Mouse (Mus musculus) layer of hippocampus, adult 18-20 months (tissue): ENCODE data around the gene Lpar4. TPM values are rescaled to one million over a fixed set of nuclear protein-coding genes. Genes with fewer than 3 reads are reported as not detected.
A peak's percentile ranks its signal among the peaks of the same experiment; 100 is the strongest.

Source experiments
- DNase-seq, 2 experiments: peaks; one replicate each; pipeline ENCODE4 v3.0.0; 2022; ENCODE audit warnings: low spot score in 2 of 2
- long read RNA-seq: library from polyadenylated mRNA; stranded (forward); transcript quantifications from one replicate; pipeline ENCODE4 v2.0.0, GENCODE M21; 2021
- total RNA-seq, 2 experiments: library from RNA; stranded (reverse); gene quantifications; 2 replicates each; pipeline ENCODE4 v1.2.3; 2021

The Lpar4 gene
- 1 to 10 TPM; 1.8 to 2.0 TPM for total RNA-seq
- long read RNA-seq, full-length matches to known transcripts, result 4 of 4 reads
- long read RNA-seq, partial matches to known transcripts, result 0 of 4 reads
- long read RNA-seq, other reads (novel, unspliced or antisense), result 0 of 4 reads

DNA sequence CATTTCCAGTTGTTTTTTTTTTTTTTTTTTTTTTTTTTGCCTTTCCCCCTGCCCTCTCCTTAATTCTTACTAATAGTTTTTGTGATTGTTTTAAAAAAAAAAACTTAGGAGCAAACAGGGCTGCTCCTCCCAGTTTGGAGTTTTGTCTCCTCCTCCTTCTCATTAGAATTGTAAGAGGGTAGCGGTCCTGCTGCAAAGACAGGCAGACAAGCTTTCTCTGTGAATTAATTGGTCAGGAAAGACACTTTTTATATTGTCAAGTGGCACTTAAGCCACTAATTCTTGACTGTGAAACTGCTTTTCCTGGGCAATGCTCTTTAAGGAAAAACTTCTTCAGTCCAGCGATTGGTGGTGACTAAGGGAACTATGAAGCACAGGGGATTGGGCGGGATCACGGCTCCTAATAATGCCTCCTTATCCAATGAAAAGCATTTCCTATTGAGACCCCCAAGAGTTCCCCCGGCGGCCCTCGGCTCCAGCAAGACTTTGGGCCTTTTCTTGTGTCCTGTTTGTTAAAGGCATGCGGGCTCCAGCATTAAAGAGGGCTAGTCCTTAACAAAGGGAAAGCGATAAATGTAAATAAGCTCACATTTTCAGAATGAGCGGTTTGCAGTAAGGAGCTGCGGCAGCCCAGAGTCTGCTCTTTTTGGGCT is at the start of gene Lpar4:
TSS of gene Lpar4 (plus strand) at position 451 of the 653 bp plus-strand sequence.
- peak in 1 of 2 experiments; percentile 2 for DNase-seq

DNA sequence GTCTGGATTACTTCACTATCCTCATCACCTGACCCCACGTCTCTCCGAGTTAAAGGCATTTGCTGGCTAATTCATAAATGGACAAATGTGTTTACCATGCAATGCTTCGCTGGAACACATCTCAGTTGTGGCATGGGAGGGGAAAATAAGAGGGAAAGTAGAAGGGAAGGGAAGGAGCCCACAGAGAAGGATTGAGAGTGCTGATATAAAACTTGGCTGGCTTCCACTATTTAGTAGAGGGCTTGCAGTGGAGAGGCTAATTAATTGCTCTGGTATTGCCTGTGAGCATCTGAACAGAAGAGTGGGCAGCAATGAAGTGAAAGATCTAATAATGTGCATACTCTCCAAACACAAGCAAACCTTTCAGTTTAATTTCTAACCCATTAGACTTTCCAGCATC is 49.0 kb upstream of the Lpar4 start:
- no peak for DNase-seq

DNA sequence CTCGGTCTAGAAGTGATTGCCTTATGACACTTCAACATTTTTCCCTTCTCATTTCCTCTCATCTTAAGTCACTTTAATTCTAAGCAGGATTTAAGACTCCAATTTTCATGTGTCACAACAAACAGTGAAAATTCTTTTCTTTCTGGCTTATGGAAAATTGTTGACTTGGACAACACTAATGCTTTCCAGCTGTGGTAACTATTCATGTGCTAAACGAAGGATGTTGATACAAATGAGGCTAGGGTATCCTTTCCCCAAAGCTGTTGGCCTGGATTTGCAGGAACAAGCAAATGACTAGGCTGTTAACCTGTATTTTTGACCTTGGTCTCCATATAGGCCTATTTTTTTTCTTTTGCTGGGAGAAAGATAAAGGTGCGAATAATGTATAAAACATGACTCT is 48.5 kb upstream of the Lpar4 start:
- DNase-seq, result no peak

DNA sequence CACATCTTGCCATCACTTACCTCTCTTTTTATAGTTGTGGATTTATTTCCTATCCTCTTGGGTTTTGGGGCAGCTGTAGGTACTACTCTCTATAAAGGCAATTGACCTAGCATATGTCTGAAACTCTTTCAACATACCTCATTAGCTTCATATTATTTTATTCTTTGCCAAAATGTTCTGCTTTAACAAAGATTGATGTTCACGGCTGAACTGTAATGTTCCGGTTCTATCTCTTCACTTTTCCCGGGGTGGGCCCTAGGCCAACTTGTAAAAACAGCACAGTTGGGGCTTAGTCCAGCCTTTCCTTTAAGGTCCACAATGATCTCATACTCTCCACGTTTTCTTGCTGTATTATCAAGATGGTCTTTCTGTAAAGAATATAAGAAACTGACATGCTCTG is 48.1 kb upstream of the Lpar4 start:
- no peak for DNase-seq

DNA sequence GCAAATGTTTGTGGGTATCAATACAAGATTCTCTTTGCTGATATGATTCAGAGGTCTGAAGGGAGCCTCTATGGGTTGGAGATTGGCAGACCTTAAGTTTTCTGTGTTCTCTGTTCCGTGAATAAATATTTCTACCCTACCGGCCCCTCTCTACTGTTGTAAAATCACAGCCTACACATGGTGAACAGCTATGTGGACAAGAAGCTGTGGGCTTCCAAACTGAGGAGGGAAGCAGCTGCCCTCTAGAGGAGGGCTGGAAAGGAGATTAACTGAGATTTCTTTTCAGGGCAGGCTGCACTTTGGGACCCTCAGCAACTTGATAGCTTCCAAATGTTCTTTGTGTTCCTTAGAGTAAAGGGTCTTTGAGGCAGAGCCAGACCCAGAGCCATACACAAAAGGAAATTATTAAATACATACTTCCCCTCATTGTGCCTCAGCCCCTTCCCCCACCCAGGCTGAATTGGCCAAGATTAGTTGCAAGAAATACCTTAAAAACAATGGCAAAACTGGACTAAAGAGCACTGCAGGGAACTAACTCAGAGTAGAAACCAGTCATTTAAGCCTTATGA is 22.6 kb upstream of the Lpar4 start:
- DNase-seq, result no peak

DNA sequence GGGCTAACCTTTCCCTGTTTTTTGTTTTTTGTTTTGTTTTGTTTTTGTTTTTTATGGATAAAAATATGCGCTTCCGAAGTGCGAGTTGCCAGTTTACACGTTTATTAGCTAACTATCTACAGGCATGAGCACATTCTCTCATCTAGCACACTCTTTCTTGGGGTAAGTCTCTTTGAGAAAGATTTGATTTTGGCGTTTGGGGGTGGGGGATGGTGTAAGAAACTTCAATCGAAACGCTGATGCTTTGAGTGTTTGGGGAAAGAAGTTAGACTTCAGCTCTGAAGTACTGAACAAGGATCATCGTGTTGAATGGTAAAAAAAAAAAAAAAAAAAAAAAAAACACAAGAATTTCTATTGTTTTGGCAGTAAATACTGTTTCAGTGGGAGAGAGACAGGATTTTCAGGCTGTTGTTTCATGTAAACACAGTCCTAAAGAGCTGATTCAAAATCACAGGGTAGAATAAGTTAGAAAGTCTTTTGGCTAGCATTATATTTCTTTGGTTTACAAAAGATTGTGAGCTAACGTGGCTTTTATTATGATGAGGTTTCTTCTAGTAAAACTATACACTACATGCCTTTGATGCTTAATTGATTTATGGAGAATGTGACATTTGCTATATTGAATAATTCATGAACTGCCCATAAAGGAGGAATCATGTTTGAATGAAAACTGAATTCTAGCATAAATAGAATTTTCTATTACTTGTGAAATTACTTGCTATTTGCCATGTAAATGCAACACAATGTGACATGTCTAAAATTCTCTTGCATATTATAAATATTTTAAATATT is 599 bp downstream of the Lpar4 start:
- DNase-seq, result no peak

DNA sequence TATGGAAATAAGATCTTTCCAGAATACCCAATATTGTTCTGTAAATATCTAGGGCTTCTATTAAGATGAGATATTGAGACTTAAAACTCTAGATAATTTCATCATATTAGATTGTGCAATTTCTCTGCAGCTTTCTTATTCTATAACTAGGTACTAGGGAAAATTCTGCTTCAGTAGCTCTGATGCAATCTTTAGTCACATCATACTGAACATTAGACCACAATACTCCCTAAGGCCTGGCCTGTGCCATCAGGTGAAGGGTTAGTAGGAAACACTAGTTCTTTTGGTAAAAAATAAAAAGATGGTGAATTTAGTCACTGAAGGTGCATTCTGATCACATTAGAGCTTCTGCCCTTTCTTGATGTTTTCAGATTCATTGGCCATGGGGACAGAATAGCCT is 4.1 kb downstream of the Lpar4 start:
- no peak for DNase-seq

DNA sequence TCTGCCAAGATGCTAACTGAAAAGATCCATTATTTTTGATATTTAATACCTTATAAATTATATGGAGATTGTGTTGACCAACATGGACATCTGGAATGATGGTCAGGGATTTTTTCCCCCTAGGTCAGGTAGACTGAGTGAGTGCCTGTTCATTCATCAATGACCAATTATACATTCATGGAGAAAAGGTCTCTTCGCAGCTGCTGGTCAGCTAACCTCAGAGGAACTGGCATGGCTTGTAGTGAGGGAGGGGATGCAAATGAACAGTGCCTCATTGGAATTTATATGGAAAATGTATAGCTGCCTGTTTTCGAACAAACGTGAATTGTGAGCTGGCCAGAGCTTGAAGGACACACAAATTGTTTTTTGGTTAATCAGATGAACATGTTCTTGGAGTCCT is 18.9 kb downstream of the Lpar4 start:
- no peak for DNase-seq

DNA sequence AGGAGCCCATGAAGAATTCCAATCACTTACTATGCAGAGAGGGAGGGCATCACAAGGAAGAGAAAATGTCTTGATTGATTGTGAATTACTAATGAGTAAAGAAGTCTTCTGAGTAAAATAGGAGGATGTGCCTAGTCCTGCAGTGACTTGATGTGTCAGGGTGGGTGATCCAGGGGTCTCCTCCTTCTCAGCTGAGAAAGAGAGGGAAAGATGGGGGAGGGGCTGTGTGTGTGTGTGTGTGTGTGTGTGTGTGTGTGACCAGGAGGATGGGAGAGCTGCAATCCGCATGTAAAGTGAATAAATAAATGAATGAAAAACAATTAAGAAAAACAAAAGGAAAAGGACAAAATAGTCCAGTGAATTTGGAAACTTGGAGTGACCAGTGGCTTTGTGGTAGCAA is 30.1 kb downstream of the Lpar4 start:
- no peak for DNase-seq

DNA sequence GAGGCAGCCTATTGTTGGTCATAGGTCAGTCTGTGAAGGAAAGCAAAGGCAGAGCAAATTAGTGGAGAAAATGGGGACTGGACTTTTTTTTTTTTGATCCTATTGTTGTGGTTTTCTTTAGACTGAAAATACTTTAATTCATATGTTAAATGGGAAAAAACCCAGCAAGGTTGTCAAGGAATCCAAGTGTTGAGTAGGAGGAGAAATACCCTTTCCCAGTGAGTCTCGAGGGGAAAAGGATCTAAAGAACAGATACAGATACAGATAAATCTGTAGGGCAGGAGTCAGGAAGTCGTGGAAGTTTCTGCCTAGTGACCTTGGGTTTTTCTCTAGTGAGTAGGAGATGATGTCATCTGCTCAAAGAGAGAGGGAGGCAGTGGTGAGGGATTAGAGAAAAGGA is 30.6 kb downstream of the Lpar4 start:
- DNase-seq, result no peak

DNA sequence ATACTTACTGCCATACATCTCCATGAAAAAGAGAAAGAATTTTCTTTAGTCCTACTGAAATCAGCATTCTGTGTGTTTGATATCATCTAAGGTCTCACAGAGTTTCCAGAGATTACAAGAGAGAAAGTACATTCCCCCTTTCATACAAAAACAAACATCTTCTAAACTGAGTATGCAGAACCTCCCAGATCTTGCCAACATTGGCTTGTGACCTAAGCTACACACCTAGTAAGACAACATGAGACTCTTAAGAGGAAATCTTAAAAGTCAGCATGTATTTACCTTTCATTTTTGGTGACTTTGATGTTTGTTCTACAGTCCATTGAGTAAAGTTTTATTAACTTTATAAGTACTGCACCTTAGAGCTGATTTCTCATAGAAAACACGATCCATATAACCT is 33.4 kb downstream of the Lpar4 start:
- no peak for DNase-seq

DNA sequence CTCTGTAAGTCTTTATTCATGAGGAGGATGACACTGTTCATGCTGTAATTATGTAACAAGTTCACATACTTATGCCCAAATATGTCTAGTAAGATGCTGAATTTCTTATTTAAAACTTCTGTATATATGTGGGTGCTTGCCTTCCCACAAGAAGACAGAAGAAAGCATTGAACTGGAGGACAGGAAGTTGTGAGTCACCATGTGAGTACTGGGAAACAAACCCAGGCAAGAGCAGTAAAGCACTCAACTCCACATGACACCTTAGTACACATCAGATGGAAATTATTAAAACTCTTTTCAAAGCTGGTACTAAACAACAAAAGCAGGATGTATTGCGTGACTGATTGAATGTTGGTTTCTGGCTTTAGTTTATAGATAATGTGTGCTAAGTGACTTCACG is 41.8 kb downstream of the Lpar4 start:
- DNase-seq, result no peak

DNA sequence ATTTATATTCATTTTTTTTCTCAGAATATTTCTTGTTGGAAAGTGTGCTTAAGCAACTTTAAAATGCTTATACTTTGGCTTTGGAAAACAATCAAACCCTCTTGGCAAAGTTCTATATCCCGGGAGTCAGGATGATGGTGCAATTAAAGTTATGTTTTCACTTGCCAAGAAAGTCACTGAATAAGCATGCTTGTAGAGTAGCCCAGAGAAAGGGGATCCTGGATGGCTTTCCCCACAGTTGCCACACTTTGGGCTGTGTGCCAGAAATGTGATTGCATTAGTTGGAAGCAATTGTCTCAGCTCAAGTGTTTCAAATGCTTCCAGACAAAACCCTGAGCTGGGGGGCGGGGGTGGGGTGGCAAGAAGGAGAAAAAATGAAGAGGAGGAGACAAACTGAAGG is 43.9 kb downstream of the Lpar4 start:
- DNase-seq, result no peak

Other genes with a start within 250 kb of the Lpar4 start
- gene Rtl3, start 80.0 kb upstream of the Lpar4 start, total RNA-seq, result 1 to 10 TPM; 3.8 to 4.2 TPM
- not detected for gene P2ry10, start 167.9 kb downstream of the Lpar4 start, total RNA-seq
- gene P2ry10b, start 228.3 kb downstream of the Lpar4 start, total RNA-seq, result under 1 TPM; 0.30 to 0.33 TPM